Mouse (Mus musculus) CH12.LX (cell line): ENCODE measurements around the gene Cenpb. TPM values are rescaled to one million over a fixed set of nuclear protein-coding genes. Genes with fewer than 3 reads are reported as not detected.

Source experiments
- DNase-seq: peaks from one replicate; pipeline ENCODE4 v3.0.0-alpha.2; 2013; ENCODE audit errors: extremely low read depth
- H3K27ac ChIP-seq: 2 replicates; pipeline ENCODE4 v1.5.1; 2012; ENCODE audit warnings: low read depth, mild to moderate bottlenecking, control low read depth, moderate library complexity; ENCODE audit not compliant: insufficient read depth
- H3K27me3 ChIP-seq: replicated peaks from 2 replicates; pipeline ENCODE3; 2012; ENCODE audit warnings: inconsistent platforms
- H3K36me3 ChIP-seq, 2 experiments: replicated peaks in 1 of 2; 2 replicates each; pipeline versions ENCODE3 to v1.6.1; 2012; ENCODE audit warnings: inconsistent platforms in 1 of 2, low read length in 1 of 2, mild to moderate bottlenecking in 1 of 2, mixed read lengths in 1 of 2, moderate library complexity in 1 of 2; ENCODE audit not compliant: control insufficient read depth in 1 of 2, insufficient read depth in 1 of 2
- H3K4me1 ChIP-seq, 2 experiments: 2 replicates each; pipeline ENCODE4 v1.6.1; 2012; ENCODE audit warnings: inconsistent platforms in 1 of 2, moderate library complexity in 1 of 2; ENCODE audit not compliant: insufficient read depth in 2 of 2, control insufficient read depth in 1 of 2
- H3K4me2 ChIP-seq: 2 replicates; pipeline ENCODE4 v1.6.1; 2012; ENCODE audit warnings: low read depth, mild to moderate bottlenecking, control low read depth; ENCODE audit not compliant: poor library complexity, insufficient read depth, severe bottlenecking
- H3K4me3 ChIP-seq, 3 experiments: fragments of 150-350 bp in 1 of 3; sonication (generic) in 1 of 3; replicated peaks in 1 of 3; 2 replicates each; pipeline versions ENCODE3 to v1.5.1; 2011 to 2012; ENCODE audit warnings: low read depth in 2 of 3, low read length in 2 of 3, mild to moderate bottlenecking in 2 of 3, moderate library complexity in 2 of 3, control low read depth in 1 of 3, improper control_type of control experiment in 1 of 3, inconsistent platforms in 1 of 3, mixed read lengths in 1 of 3; ENCODE audit not compliant: poor library complexity in 1 of 3
- H3K79me2 ChIP-seq: replicated peaks from 2 replicates; pipeline ENCODE4 v1.6.1; 2012; ENCODE audit warnings: mild to moderate bottlenecking, moderate library complexity; ENCODE audit not compliant: control insufficient read depth, poor library complexity, insufficient read depth, severe bottlenecking; ENCODE audit errors: extremely low read depth
- H3K9ac ChIP-seq: 2 replicates; pipeline ENCODE4 v1.6.1; 2012; ENCODE audit warnings: low read depth, mild to moderate bottlenecking, control low read depth, moderate library complexity; ENCODE audit not compliant: insufficient read depth
- H3K9me3 ChIP-seq: replicated peaks from 2 replicates; pipeline ENCODE3; 2012; ENCODE audit warnings: low read length, inconsistent platforms, mixed read lengths
- E2F4 ChIP-seq: IDR thresholded peaks from 2 replicates; pipeline ENCODE4 v1.6.1; 2011; ENCODE audit warnings: low read depth, low read length, improper control_type of control experiment; ENCODE audit not compliant: insufficient replicate concordance
- ELF1 ChIP-seq: IDR thresholded peaks from 2 replicates; pipeline ENCODE4 v1.6.1; 2014; ENCODE audit warnings: low read depth, mild to moderate bottlenecking, inconsistent platforms, low read length, improper control_type of control experiment
- MXI1 ChIP-seq: IDR thresholded peaks from 2 replicates; pipeline ENCODE4 v1.6.1; 2011; ENCODE audit warnings: mild to moderate bottlenecking, low read depth, low read length, improper control_type of control experiment
- RAD21 ChIP-seq: IDR thresholded peaks from 2 replicates; pipeline ENCODE4 v1.6.1; 2011; ENCODE audit warnings: low read depth, mild to moderate bottlenecking, low read length, improper control_type of control experiment, moderate library complexity
- UBTF ChIP-seq: IDR thresholded peaks from 2 replicates; pipeline ENCODE4 v1.6.1; 2012; ENCODE audit warnings: low read depth, mild to moderate bottlenecking, inconsistent platforms, low read length, improper control_type of control experiment, moderate library complexity
- ZC3H11A ChIP-seq: IDR thresholded peaks from 2 replicates; pipeline ENCODE4 v1.6.1; 2012; ENCODE audit warnings: low read depth, mild to moderate bottlenecking, inconsistent platforms, low read length, improper control_type of control experiment
- ZMIZ1 ChIP-seq: IDR thresholded peaks from 2 replicates; pipeline ENCODE4 v1.6.1; 2012; ENCODE audit warnings: low read depth, mild to moderate bottlenecking, inconsistent platforms, low read length, improper control_type of control experiment
- dilution Hi-C: fragments of 300-500 bp; cut with MboI; formaldehyde crosslinking; loops from 2 replicates; pipeline ENCODE4 v1.14.3; 2020; ENCODE audit warnings: low sequenced_read_pairs; ENCODE audit not compliant: extremely low pct_unique_long_range_greater_than_20kb, extremely low pct_ligation_motif_present
- in situ Hi-C: fragments of 300-500 bp; cut with MboI; formaldehyde crosslinking; loops from 3 replicates; pipeline ENCODE4 v1.14.3; 2019; ENCODE audit warnings: low sequenced_read_pairs, low pct_ligation_motif_present, low pct_unique_long_range_greater_than_20kb, mixed read lengths
- polyA plus RNA-seq: library from polyadenylated mRNA; unstranded; fragments of >175 nt; gene quantifications from 2 replicates; pipeline ENCODE4 v1.2.1, GENCODE M21; 2012; ENCODE audit warnings: low read depth; ENCODE audit not compliant: insufficient read length
- total RNA-seq, 2 experiments: library from RNA; depleted of rRNA; stranded (reverse); fragments of 300-350 nt in 1 of 2; fragments of >200 nt in 1 of 2; gene quantifications; 2 replicates each; pipeline ENCODE4 v1.2.3; 2012 to 2014

Cenpb gene
- total and polyA plus RNA-seq, 3 experiments = 18.1 to 26.6 (median 24.4) TPM

GRCm38 (mm10) chr2:131149254-131149578 is 30.7 kb downstream of the Cenpb start:
- in situ Hi-C loops (no loop called here), dilution Hi-C loops (no loop called here)
- Histone ChIP-seq H3K4me1 (no peaks in the 10 kb centered on the region), H3K4me3 (no peak overlapping the region), H3K36me3 (peaks cover 46 to 89% of the 10 kb centered on the region in 2 experiments), H3K9ac (no peak overlapping the region), H3K4me2 (no peak overlapping the region), H3K9me3 (no peaks in the 10 kb centered on the region), H3K27me3 (no peaks in the 10 kb centered on the region), H3K79me2 (no peaks in the 10 kb centered on the region), H3K27ac (no peak overlapping the region)
- no peak for DNase-seq
- TF ChIP-seq MXI1 = no peak
- TF ChIP-seq E2F4 = no peak

DNA sequence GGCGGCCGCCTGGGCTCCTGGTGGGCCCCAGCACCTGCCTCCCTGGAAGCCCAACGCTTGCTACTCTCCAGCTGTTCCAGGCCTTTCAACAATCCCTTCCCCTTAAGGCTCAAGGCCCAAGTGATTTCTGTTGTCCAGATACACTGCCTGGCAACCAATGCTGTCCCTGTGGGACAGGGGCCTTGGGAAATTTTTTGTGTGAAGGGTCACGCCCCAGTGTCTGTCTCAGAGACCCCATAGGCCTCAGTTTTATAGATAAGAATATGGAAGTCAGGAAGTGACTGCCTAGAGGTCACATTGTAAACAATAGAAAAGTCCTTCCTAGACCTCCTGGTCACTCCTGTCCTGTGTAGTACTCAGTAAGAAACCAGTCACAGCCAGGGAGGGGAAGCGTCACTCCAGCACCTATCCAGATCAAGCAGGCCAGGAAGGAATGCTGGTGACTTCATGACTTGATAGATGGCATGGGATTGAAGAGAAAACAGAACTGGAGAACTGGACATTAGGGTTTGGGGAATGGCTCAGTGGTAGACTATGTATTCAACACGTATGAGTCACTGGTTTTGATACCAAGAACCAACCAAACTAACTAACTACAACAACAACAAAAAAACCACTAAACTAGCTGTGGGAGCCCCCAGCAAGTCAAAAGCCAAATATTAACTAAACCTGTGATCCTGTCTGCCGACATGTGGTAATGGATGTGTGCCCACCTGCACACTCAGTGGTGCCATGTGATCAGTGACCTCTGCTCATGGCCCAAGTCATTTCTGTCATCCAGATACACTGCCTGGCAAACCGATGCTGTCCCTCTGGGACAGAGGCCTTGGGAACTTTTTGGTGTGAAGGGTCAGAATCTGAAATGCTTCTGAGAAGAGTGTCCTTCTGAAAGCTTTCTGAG is 31.3 kb downstream of the Cenpb start:
- no peaks in the 10 kb centered on the region for H3K9me3 ChIP-seq
- no peak for TF ChIP-seq ELF1
- H3K36me3 ChIP-seq = peaks cover 49 to 93% of the 10 kb centered on the region in 2 experiments
- in situ Hi-C loops = no loop called here
- H3K4me2 ChIP-seq = no peak overlapping the region
- no peaks in the 10 kb centered on the region for H3K79me2 ChIP-seq
- no peak for DNase-seq
- no peaks in the 10 kb centered on the region for H3K4me1 ChIP-seq
- no peak overlapping the region for H3K27ac ChIP-seq
- H3K27me3 ChIP-seq = no peaks in the 10 kb centered on the region
- dilution Hi-C loops = no loop called here
- no peak overlapping the region for H3K4me3 ChIP-seq
- H3K9ac ChIP-seq = no peak overlapping the region

GRCm38 (mm10) chr2:131147043-131147365 is 32.9 kb downstream of the Cenpb start:
- Histone ChIP-seq H3K4me2 (no peak overlapping the region), H3K4me1 (0 out of 4 replicates have a peak, but pooled peaks cover 0 to 2% of the 10 kb centered on the region in 2 experiments), H3K27ac (no peak overlapping the region), H3K9me3 (no peaks in the 10 kb centered on the region), H3K9ac (no peak overlapping the region), H3K27me3 (no peaks in the 10 kb centered on the region), H3K4me3 (no peak overlapping the region), H3K36me3 (peaks cover 46 to 94% of the 10 kb centered on the region in 2 experiments), H3K79me2 (no peaks in the 10 kb centered on the region)
- DNase-seq = no peak
- TF ChIP-seq RAD21 (no peak), ZMIZ1 (no peak), UBTF (no peak), ZC3H11A (no peak)
- in situ Hi-C loops (no loop called here), dilution Hi-C loops (no loop called here)
